Mouse (Mus musculus): ENCODE measurements around the gene Dchs1. TPM values are rescaled to one million over a fixed set of nuclear protein-coding genes. Genes with fewer than 3 reads are reported as not detected.

The Dchs1 gene
- polyA plus RNA-seq, 1 experiment from 2014 or later, result 2.2 TPM

DNA sequence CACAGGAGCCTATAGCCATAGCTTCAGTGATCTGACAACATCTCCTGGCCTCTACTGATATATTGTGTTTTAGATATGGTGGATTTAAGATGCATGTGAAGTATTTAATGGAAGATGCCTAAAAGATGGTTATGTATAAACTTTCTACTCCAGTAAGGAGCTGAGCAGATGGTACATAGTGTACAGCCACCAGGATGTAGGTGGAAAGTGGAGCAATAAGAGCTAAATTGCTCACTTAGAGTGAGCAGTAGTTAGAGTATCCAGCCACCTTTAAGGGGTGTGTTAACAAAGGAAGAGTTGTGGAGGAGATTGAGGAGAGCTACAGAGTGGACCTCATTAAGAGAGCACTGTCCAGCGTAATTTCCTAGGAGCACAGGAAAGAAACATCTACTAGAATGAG lies 3.7 kb upstream of the Dchs1 start:
- H3K4me3 ChIP-seq (ENCODE audit: low read depth, low read length), result no peak overlapping the region
- H3K4me2 ChIP-seq (replicated peaks; ENCODE audit: low read depth), result no peak overlapping the region
- H3K9ac ChIP-seq (ENCODE audit: low read depth, low read length), result no peak overlapping the region
- no peak overlapping the region for H3K27ac ChIP-seq (ENCODE audit: low read depth, low read length)
- H3K9me3 ChIP-seq (ENCODE audit: control insufficient read depth), result no peaks in the 10 kb centered on the region
- WGBS, result 86% methylated on average over 1 of the region's 1 CpGs
- no peaks in the 10 kb centered on the region for H3K4me1 ChIP-seq (replicated peaks; ENCODE audit: control insufficient read depth, insufficient read depth, low read length)
- H3K27me3 ChIP-seq (replicated peaks; ENCODE audit: control insufficient read depth, insufficient read depth, low read length), result peaks cover 9% of the 10 kb centered on the region; the same call in 1 of the 2 replicates
- no peak for TF ChIP-seq CTCF (IDR thresholded peaks at IDR 0.05; ENCODE audit: low read depth)
- ATAC-seq, result no peak
- no peaks in the 10 kb centered on the region for H3K36me3 ChIP-seq (ENCODE audit: control insufficient read depth, insufficient read depth)

GRCm38 (mm10) chr7:105786506-105787284 lies 759 bp downstream of the Dchs1 start:
- TF ChIP-seq CTCF (IDR thresholded peaks at IDR 0.05; ENCODE audit: low read depth), result no peak
- Histone ChIP-seq H3K4me1 (replicated peaks; ENCODE audit: control insufficient read depth, insufficient read depth, low read length) (0 out of 2 replicates have a peak, but pooled peaks cover 3% of the 10 kb centered on the region), H3K9ac (ENCODE audit: low read depth, low read length) (peak overlapping the region; percentile 78), H3K27ac (ENCODE audit: low read depth, low read length) (peak overlapping the region; percentile 66), H3K4me3 (ENCODE audit: low read depth, low read length) (peak overlapping the region; percentile 67), H3K36me3 (ENCODE audit: control insufficient read depth, insufficient read depth) (peaks cover 3% of the 10 kb centered on the region), H3K4me2 (replicated peaks; ENCODE audit: low read depth) (peak overlapping the region; percentile 64), H3K27me3 (replicated peaks; ENCODE audit: control insufficient read depth, insufficient read depth, low read length) (peaks cover 10% of the 10 kb centered on the region; the same call in 1 of the 2 replicates), H3K9me3 (ENCODE audit: control insufficient read depth) (no peaks in the 10 kb centered on the region)
- WGBS, result 11% methylated on average over 18 of the region's 20 CpGs
- no peak for ATAC-seq

GRCm38 (mm10) chr7:105784556-105784955 lies 2.9 kb downstream of the Dchs1 start:
- Histone ChIP-seq H3K4me1 (replicated peaks; ENCODE audit: control insufficient read depth, insufficient read depth, low read length) (0 out of 2 replicates have a peak, but pooled peaks cover 3% of the 10 kb centered on the region), H3K27ac (ENCODE audit: low read depth, low read length) (no peak overlapping the region), H3K36me3 (ENCODE audit: control insufficient read depth, insufficient read depth) (peaks cover 5% of the 10 kb centered on the region), H3K27me3 (replicated peaks; ENCODE audit: control insufficient read depth, insufficient read depth, low read length) (peaks cover 10% of the 10 kb centered on the region; the same call in 1 of the 2 replicates), H3K4me2 (replicated peaks; ENCODE audit: low read depth) (peak overlapping the region; percentile 9; the same call in 1 of the 2 replicates), H3K9me3 (ENCODE audit: control insufficient read depth) (no peaks in the 10 kb centered on the region), H3K9ac (ENCODE audit: low read depth, low read length) (no peak overlapping the region), H3K4me3 (ENCODE audit: low read depth, low read length) (no peak overlapping the region)
- WGBS, result 32% methylated on average over 4 of the region's 4 CpGs
- TF ChIP-seq CTCF (IDR thresholded peaks at IDR 0.05; ENCODE audit: low read depth), result no peak
- no peak for ATAC-seq

DNA sequence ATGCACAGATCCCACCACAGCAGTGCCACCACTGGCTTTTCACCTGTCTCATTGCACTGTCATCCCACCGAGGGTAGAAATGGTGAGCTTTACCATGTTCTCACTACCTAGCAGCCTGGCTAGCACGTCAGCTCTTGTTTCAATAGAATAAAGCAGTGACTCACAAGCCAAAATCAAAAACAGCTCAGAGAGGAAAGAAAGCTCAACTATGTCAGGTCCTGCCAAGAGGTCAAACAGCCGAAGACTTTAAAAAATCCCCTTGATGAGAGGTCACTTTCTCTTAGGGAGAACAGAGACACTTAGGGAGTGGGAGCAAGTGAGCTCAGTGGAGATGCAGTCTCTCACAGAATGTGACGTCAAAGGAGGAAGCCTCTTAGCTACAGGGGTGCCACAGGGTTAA lies 3.6 kb downstream of the Dchs1 start:
- no peak overlapping the region for H3K4me2 ChIP-seq (replicated peaks; ENCODE audit: low read depth)
- H3K27me3 ChIP-seq (replicated peaks; ENCODE audit: control insufficient read depth, insufficient read depth, low read length), result peaks cover 8% of the 10 kb centered on the region; the same call in 1 of the 2 replicates
- no peak overlapping the region for H3K27ac ChIP-seq (ENCODE audit: low read depth, low read length)
- 55% methylated on average over 4 of the region's 4 CpGs for WGBS
- H3K4me1 ChIP-seq (replicated peaks; ENCODE audit: control insufficient read depth, insufficient read depth, low read length), result 0 out of 2 replicates have a peak, but pooled peaks cover 3% of the 10 kb centered on the region
- ATAC-seq, result no peak
- H3K36me3 ChIP-seq (ENCODE audit: control insufficient read depth, insufficient read depth), result peaks cover 5% of the 10 kb centered on the region
- TF ChIP-seq CTCF (IDR thresholded peaks at IDR 0.05; ENCODE audit: low read depth), result no peak
- no peaks in the 10 kb centered on the region for H3K9me3 ChIP-seq (ENCODE audit: control insufficient read depth)
- H3K9ac ChIP-seq (ENCODE audit: low read depth, low read length), result no peak overlapping the region
- H3K4me3 ChIP-seq (ENCODE audit: low read depth, low read length), result no peak overlapping the region

DNA sequence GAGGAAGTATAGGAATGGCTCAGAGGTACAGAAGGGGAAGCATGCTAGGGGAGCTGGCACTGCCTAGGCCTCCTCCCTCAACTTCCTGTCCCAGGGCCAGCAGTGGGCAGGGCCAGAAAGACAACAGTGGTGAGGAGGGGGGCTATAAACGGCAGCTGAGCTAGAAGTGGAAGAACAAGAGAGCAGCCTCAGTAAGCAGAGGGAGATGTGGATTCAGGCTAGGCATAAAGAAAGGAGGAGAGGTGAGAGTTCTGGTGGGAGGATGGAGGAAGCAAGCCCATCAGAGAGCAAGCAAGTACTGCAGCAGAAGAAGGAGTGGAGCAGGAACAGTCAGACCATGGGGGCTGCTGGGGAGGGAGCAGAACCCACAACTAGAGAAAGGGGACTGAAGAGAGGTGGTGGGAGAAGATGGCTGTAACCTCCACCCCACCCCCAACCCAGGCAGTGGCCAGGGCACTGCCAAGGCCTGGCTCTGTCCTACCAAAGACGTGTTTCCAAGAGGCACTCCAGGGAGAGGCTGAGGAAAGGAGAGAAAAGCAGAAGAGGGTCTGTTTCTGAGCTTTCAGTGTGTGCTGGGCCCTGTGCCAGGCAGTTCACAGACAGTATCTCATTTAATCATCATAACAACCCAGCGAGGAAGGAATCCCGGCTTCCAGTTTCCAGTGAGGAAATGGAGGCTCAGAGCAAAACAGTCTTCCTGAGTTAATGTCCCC lies 8.7 kb downstream of the Dchs1 start:
- Histone ChIP-seq H3K4me3 (ENCODE audit: low read depth, low read length) (no peak overlapping the region), H3K27me3 (replicated peaks; ENCODE audit: control insufficient read depth, insufficient read depth, low read length) (no peaks in the 10 kb centered on the region), H3K27ac (ENCODE audit: low read depth, low read length) (peak overlapping the region; percentile 76), H3K9ac (ENCODE audit: low read depth, low read length) (no peak overlapping the region; the same call in 1 of the 2 replicates), H3K36me3 (ENCODE audit: control insufficient read depth, insufficient read depth) (peaks cover 5% of the 10 kb centered on the region), H3K9me3 (ENCODE audit: control insufficient read depth) (no peaks in the 10 kb centered on the region), H3K4me2 (replicated peaks; ENCODE audit: low read depth) (peak overlapping the region; percentile 32), H3K4me1 (replicated peaks; ENCODE audit: control insufficient read depth, insufficient read depth, low read length) (no peaks in the 10 kb centered on the region)
- TF ChIP-seq CTCF (IDR thresholded peaks at IDR 0.05; ENCODE audit: low read depth), result no peak
- peak; percentile 41 for ATAC-seq
- 35% methylated on average over 4 of the region's 4 CpGs for WGBS
